Mouse (Mus musculus): ENCODE results near the gene Map3k20. TPM values are rescaled to one million over a fixed set of nuclear protein-coding genes. Genes with fewer than 3 reads are reported as not detected.

The Map3k20 gene
- polyA plus RNA-seq, 1 experiment from 2014 or later = 7.3 TPM

DNA sequence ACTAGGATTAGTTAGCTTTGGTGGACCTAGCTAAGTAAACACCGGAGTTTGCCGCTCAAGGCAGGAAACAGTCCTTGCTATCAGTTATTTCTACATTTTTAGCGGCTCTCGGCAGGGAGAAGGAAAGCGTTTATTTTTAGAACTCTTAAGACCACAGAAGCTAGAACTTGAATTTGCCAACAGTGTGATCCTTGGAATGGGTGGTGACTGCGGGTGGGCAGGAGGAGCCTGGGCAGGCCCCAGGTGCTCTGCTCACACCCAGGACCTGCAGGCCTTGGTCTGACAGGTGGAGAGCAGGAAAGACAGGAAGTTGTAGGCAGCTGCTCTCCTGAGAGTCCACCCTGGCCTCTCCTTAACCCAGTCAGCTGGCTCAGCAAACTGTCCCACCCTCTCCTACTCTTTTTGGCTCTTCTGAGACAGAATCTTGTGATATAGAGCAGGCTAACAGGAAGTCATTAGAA, 83.7 kb downstream of the Map3k20 start:
- DNase-seq (ENCODE audit: low spot score) = no peak
- H3K9me3 ChIP-seq = no peaks in the 10 kb centered on the region
- H3K36me3 ChIP-seq (replicated peaks) = 0 out of 2 replicates have a peak, but pooled peaks cover 4% of the 10 kb centered on the region
- peaks cover 13% of the 10 kb centered on the region for H3K4me1 ChIP-seq
- WGBS = 87% methylated on average over 6 of the region's 6 CpGs
- no peak overlapping the region for H3K4me3 ChIP-seq
- no peaks in the 10 kb centered on the region for H3K27me3 ChIP-seq (replicated peaks; ENCODE audit: low read depth, poor library complexity, severe bottlenecking)
- no peak overlapping the region; the same call in 1 of the 2 replicates for H3K27ac ChIP-seq (replicated peaks)

DNA sequence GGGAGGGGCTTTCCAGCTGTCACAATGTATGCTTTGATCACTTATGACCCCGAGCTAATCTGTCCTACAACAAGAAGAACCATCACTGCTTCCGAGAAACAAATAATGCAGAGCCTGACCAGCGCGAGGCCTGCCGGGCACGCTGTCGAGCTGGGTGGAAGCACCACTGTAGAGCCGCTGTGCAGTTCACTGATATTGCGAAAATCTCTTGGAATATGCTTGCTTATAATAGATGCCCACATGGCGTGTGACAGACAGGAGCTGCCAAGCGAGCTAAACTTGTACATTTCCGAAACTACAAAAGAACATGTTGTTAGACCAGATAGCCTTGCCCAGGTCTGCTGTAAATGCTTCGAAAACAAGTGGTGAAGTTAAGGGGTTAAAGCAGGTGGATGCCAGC, 86.7 kb downstream of the Map3k20 start:
- WGBS = 87% methylated on average over 13 of the region's 13 CpGs

DNA sequence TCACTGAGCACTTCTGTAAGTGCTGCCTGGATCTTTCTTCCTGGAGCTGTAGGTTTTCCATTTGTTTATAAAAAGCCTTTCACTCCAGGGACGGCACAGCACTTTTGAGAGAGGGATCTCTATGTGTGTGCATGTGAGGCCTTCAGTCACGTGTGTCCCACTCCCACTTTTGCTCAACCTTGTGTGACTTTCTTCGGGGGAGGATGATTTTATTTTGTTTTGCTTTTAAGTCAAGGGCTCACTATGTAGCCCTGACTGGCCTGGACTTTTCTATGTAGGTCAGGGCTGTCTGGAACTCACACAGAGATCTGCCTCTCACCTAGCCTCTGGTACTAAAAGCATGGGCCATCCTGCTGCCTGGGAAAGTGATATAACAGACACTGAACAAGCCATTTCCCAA, 88.6 kb downstream of the Map3k20 start:
- no peak overlapping the region for H3K4me3 ChIP-seq
- no peak for DNase-seq (ENCODE audit: low spot score)
- no peaks in the 10 kb centered on the region for H3K27me3 ChIP-seq (replicated peaks; ENCODE audit: low read depth, poor library complexity, severe bottlenecking)
- 89% methylated on average over 3 of the region's 3 CpGs for WGBS
- 0 out of 2 replicates have a peak, but pooled peaks cover 4% of the 10 kb centered on the region for H3K36me3 ChIP-seq (replicated peaks)
- H3K27ac ChIP-seq (replicated peaks) = no peak overlapping the region
- H3K9me3 ChIP-seq = no peaks in the 10 kb centered on the region
- H3K4me1 ChIP-seq = peaks cover 12% of the 10 kb centered on the region

More for the DNA sequence above, 86.7 kb downstream of the Map3k20 start:
- DNase-seq (ENCODE audit: low spot score) = no peak
- H3K9me3 ChIP-seq = no peaks in the 10 kb centered on the region
- H3K27me3 ChIP-seq (replicated peaks; ENCODE audit: low read depth, poor library complexity, severe bottlenecking) = no peaks in the 10 kb centered on the region
- no peak overlapping the region for H3K27ac ChIP-seq (replicated peaks)
- 0 out of 2 replicates have a peak, but pooled peaks cover 4% of the 10 kb centered on the region for H3K36me3 ChIP-seq (replicated peaks)
- peaks cover 13% of the 10 kb centered on the region for H3K4me1 ChIP-seq
- no peak overlapping the region for H3K4me3 ChIP-seq

DNA sequence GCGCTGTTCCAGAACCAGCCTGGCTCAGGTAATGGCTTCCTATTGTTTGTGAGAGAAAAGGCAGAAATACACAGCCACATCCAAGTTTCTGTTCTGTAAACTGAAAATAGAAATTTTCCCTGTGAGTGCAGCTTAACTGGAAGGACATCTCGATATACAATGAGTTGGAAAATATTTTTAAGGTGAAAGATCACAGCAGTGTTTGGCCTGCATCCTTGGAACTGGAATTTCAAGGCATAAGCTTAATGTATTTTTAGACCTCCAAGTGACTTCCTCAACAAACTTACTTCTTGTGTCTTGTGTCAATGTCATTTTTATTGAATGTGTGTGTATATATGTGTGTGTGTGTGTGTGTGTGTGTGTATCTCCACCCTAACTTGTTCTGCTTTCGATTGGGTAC, 90.4 kb downstream of the Map3k20 start:
- Histone ChIP-seq H3K27ac (replicated peaks) (no peak overlapping the region), H3K4me3 (no peak overlapping the region), H3K9me3 (no peaks in the 10 kb centered on the region), H3K4me1 (peaks cover 8% of the 10 kb centered on the region), H3K36me3 (replicated peaks) (peaks cover 14% of the 10 kb centered on the region), H3K27me3 (replicated peaks; ENCODE audit: low read depth, poor library complexity, severe bottlenecking) (no peaks in the 10 kb centered on the region)
- WGBS = 87% methylated on average over 3 of the region's 3 CpGs
- DNase-seq (ENCODE audit: low spot score) = no peak

DNA sequence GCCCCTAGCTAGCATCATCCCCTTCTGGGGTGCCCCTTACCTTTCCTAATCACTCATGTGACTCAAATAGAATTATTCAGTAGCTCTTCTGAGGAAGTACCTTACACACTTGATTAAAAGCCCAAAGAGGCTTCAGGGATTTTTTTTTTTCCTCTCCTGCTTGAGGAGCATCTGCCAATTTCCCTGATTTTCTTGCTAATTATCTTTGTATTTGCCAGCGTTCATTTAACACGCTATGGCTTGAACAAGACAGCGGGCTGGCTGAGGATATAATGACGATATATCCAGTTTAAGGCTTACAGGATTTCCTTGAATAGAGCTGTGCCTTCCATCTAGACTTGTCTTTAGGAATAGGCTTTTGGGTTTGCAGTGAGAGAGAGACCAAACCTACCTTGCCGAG, 91.5 kb downstream of the Map3k20 start:
- peaks cover 7% of the 10 kb centered on the region for H3K4me1 ChIP-seq
- peaks cover 12% of the 10 kb centered on the region for H3K36me3 ChIP-seq (replicated peaks)
- no peak for DNase-seq (ENCODE audit: low spot score)
- H3K4me3 ChIP-seq = no peak overlapping the region
- no peak overlapping the region for H3K27ac ChIP-seq (replicated peaks)
- 94% methylated on average over 5 of the region's 5 CpGs for WGBS
- no peaks in the 10 kb centered on the region for H3K9me3 ChIP-seq
- no peaks in the 10 kb centered on the region for H3K27me3 ChIP-seq (replicated peaks; ENCODE audit: low read depth, poor library complexity, severe bottlenecking)

DNA sequence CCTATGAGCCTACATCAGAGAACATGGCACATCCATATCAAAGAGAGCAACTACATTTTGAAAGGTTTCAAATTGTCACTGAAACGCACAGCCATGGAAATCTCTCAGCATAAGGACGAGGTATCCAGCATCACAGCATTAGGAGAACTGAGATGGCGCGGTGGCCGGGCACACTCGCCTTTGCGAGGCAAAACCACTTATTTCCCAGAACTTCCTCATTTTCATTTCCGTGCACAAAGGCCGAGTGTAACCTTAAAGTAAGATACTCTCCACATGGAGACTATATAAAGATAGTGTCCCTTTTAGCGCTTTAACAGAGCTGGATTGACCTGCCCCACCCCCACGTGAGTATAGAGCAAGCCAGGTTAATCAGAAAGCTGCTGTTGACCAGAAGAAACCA, 94.0 kb downstream of the Map3k20 start:
- Histone ChIP-seq H3K4me1 (0 out of 2 replicates have a peak, but pooled peaks cover 5% of the 10 kb centered on the region), H3K36me3 (replicated peaks) (peaks cover 10% of the 10 kb centered on the region), H3K27ac (replicated peaks) (no peak overlapping the region), H3K27me3 (replicated peaks; ENCODE audit: low read depth, poor library complexity, severe bottlenecking) (no peaks in the 10 kb centered on the region), H3K9me3 (no peaks in the 10 kb centered on the region), H3K4me3 (no peak overlapping the region)
- no peak for DNase-seq (ENCODE audit: low spot score)
- WGBS = 94% methylated on average over 11 of the region's 11 CpGs

DNA sequence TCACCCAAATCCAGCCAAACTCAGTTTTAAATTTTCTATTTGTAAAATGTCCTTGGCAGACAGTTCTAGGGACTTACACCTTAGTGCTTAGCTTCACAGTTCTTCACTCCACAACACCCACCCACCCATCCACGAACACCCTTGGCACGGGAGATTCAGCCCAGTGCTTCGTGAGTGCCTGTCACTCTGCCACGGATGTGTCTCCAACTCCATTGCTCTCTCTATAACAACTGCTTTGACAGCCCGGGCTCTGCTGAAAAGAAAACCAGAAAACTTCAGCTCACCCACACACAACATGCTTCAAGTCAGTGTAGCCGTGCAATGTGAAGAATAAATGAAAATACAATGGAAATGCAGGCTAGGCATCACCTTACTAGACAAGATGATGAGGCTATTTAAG, 97.2 kb downstream of the Map3k20 start:
- no peaks in the 10 kb centered on the region for H3K27me3 ChIP-seq (replicated peaks; ENCODE audit: low read depth, poor library complexity, severe bottlenecking)
- 0 out of 2 replicates have a peak, but pooled peaks cover 5% of the 10 kb centered on the region for H3K4me1 ChIP-seq
- WGBS = 84% methylated on average over 6 of the region's 6 CpGs
- H3K9me3 ChIP-seq = no peaks in the 10 kb centered on the region
- peaks cover 10% of the 10 kb centered on the region for H3K36me3 ChIP-seq (replicated peaks)
- no peak overlapping the region for H3K4me3 ChIP-seq
- no peak overlapping the region for H3K27ac ChIP-seq (replicated peaks)
- no peak for DNase-seq (ENCODE audit: low spot score)

DNA sequence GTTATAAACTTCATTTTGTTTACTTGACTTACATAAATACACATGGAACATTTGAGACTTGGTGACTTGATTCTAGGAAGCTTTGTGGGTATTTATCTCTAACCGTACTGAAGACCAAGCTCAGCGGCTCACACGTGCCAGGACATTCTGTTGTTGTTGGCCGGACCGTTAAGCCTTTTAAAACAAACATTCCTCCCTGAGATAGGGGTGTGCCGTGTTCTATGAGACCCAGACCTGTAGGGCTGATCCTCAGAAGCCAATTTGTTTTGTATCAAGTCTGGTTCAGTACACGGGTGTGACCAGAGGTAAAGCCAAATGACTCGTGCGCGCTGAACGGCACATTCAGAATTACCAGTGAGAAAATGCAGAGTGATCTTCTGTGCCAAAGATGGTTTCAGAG, 97.9 kb downstream of the Map3k20 start:
- WGBS = 80% methylated on average over 11 of the region's 11 CpGs
- Histone ChIP-seq H3K27ac (replicated peaks) (no peak overlapping the region), H3K36me3 (replicated peaks) (peaks cover 10% of the 10 kb centered on the region)

DNA sequence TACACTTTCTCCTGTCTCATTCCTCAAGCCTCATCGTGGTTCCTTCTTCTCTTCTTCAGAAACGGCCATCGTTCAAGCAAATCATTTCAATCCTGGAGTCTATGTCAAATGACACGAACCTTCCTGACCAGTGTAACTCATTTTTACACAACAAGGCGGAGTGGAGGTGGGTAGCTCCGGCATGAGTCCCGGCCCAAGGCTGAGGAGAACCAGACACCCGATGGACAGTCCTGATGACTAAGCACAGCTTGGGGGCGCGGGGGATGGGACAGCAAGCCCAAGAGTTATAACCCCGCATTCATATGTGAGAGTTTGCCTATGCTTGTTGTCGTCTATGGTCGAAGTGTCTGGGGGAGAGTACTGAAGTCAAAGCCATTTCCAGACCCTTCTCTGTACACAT, 104.0 kb downstream of the Map3k20 start:
- Histone ChIP-seq H3K27me3 (replicated peaks; ENCODE audit: low read depth, poor library complexity, severe bottlenecking) (no peaks in the 10 kb centered on the region), H3K4me3 (no peak overlapping the region), H3K27ac (replicated peaks) (no peak overlapping the region), H3K4me1 (peaks cover 15% of the 10 kb centered on the region), H3K9me3 (no peaks in the 10 kb centered on the region), H3K36me3 (replicated peaks) (no peaks in the 10 kb centered on the region)
- no peak for DNase-seq (ENCODE audit: low spot score)
- 88% methylated on average over 13 of the region's 13 CpGs for WGBS

More for the DNA sequence above, 97.9 kb downstream of the Map3k20 start:
- 0 out of 2 replicates have a peak, but pooled peaks cover 5% of the 10 kb centered on the region for H3K4me1 ChIP-seq
- H3K4me3 ChIP-seq = no peak overlapping the region
- H3K9me3 ChIP-seq = no peaks in the 10 kb centered on the region
- DNase-seq (ENCODE audit: low spot score) = no peak
- H3K27me3 ChIP-seq (replicated peaks; ENCODE audit: low read depth, poor library complexity, severe bottlenecking) = no peaks in the 10 kb centered on the region

DNA sequence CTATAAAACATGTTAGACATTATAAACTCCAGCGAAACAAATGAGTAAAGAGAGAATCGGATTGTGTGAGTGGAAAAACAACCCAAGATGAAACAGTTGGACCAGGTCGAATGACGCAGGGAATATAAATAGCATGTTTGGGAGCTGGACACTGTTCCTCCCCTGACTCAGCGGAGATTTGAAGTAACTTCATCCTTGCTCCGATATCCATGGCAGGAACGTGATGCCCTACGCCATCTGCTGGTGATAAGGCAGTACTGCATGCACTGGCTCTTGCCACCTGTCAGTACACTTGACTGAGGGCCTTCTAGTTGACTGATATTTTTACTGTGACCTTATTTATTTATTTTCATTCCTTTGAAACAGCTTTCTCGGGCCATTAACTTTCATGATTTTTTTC, 104.5 kb downstream of the Map3k20 start:
- H3K4me3 ChIP-seq = no peak overlapping the region
- H3K9me3 ChIP-seq = no peaks in the 10 kb centered on the region; the same call in 1 of the 2 replicates
- no peak overlapping the region for H3K27ac ChIP-seq (replicated peaks)
- WGBS = 24% methylated on average over 9 of the region's 9 CpGs
- H3K27me3 ChIP-seq (replicated peaks; ENCODE audit: low read depth, poor library complexity, severe bottlenecking) = no peaks in the 10 kb centered on the region
- DNase-seq (ENCODE audit: low spot score) = peak; percentile 82
- no peaks in the 10 kb centered on the region for H3K36me3 ChIP-seq (replicated peaks)
- peaks cover 15% of the 10 kb centered on the region for H3K4me1 ChIP-seq

DNA sequence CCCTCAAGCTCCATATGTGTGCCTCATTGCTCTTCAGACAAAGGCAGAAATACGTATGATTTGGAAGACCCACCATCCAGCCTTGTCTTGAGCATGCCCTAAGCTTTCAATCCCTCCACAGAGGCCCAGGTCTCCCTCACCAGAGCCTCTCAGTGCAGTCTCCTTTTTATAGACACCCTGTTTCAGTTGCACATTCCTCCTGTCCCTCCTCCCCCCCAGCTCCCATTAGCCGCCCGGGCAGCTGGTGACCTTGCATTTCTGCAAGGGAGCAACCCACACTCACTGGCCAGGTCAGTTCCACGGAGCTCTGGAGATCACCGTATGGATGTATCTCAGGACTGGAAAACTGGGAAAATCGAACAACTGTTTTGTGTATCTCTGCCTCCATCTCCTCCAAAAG, 105.0 kb downstream of the Map3k20 start:
- 76% methylated on average over 6 of the region's 6 CpGs for WGBS
- no peaks in the 10 kb centered on the region; the same call in none of the 2 replicates for H3K36me3 ChIP-seq (replicated peaks)
- peaks cover 15% of the 10 kb centered on the region for H3K4me1 ChIP-seq
- no peaks in the 10 kb centered on the region for H3K27me3 ChIP-seq (replicated peaks; ENCODE audit: low read depth, poor library complexity, severe bottlenecking)
- H3K4me3 ChIP-seq = no peak overlapping the region
- peaks cover 3% of the 10 kb centered on the region; the same call in 1 of the 2 replicates for H3K9me3 ChIP-seq
- DNase-seq (ENCODE audit: low spot score) = no peak
- H3K27ac ChIP-seq (replicated peaks) = no peak overlapping the region

DNA sequence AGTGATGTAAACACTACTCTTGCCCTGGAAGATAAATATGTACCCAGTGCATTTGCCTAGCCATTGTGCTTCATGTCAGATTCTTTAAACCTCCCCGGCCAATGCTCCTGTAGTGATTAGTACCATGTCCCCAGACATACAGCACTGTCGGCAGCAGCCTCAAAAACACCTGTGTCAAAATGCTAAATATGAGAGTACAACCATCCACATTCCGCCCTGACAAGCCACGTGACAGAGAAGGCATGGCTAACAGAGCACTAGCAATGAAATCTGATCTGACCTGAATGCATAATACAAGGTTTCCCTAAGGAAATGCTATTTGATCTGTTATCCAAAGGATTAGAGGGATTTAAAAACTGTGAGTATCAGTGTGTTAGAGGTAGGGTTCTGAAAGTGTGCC, 105.6 kb downstream of the Map3k20 start:
- Histone ChIP-seq H3K4me3 (no peak overlapping the region), H3K9me3 (peaks cover 8% of the 10 kb centered on the region; the same call in 1 of the 2 replicates), H3K4me1 (peaks cover 15% of the 10 kb centered on the region), H3K27me3 (replicated peaks; ENCODE audit: low read depth, poor library complexity, severe bottlenecking) (no peaks in the 10 kb centered on the region), H3K27ac (replicated peaks) (no peak overlapping the region), H3K36me3 (replicated peaks) (peaks cover 5% of the 10 kb centered on the region)
- WGBS = 53% methylated on average over 4 of the region's 4 CpGs
- DNase-seq (ENCODE audit: low spot score) = peak; percentile 37

DNA sequence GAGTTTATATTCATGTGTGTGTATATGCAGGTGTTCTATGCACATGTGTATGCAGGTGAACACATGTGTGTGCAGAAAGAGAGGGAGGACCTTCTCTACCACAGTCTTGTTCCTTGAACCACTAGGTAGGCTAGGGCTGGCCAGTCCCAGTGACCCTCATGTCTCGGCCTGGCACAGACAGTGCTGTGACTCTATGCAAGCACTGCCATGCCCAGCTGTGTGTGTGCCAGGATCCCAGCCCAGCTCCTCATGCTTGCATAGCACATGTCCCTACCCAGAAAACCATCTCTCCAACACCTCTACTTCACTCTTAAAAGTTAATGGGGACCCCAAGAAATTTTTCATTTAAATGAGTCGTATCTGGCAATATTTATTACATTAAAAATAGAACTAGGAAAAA, 106.3 kb downstream of the Map3k20 start:
- Histone ChIP-seq H3K27me3 (replicated peaks; ENCODE audit: low read depth, poor library complexity, severe bottlenecking) (no peaks in the 10 kb centered on the region), H3K4me1 (peaks cover 15% of the 10 kb centered on the region), H3K9me3 (peaks cover 10% of the 10 kb centered on the region; the same call in 1 of the 2 replicates), H3K27ac (replicated peaks) (no peak overlapping the region), H3K4me3 (no peak overlapping the region), H3K36me3 (replicated peaks) (peaks cover 7% of the 10 kb centered on the region)
- DNase-seq (ENCODE audit: low spot score) = no peak
- WGBS = 92% methylated on average over 2 of the region's 2 CpGs

Data from embryonic facial prominence, embryonic 10.5 days (tissue).